Mouse (Mus musculus) liver, embryonic 14.5 days (tissue): ENCODE measurements around the gene Usp8. TPM values are rescaled to one million over a fixed set of nuclear protein-coding genes. Genes with fewer than 3 reads are reported as not detected.

Experiments
- ATAC-seq: fragments of 200-750 bp; cut with Nextera tagmentation; 2 replicates; pipeline ENCODE4 v1.8.0; 2017; ENCODE audit warnings: moderate number of reproducible peaks, mild to moderate bottlenecking, moderate library complexity; ENCODE audit not compliant: insufficient read depth
- DNase-seq, 3 experiments: peaks; one replicate each; pipeline ENCODE4 v3.0.0-alpha.2; 2012 to 2013; ENCODE audit warnings: low read depth in 3 of 3, low spot score in 3 of 3
- H3K27ac ChIP-seq: fragments of 300-500 bp; sonication (generic); 2 replicates; pipeline ENCODE4 v1.5.1; 2014; ENCODE audit warnings: moderate library complexity, mild to moderate bottlenecking, control low read depth, inconsistent platforms
- H3K27me3 ChIP-seq: fragments of 300-500 bp; sonication (generic); 2 replicates; pipeline ENCODE4 v1.6.1; 2014; ENCODE audit warnings: mild to moderate bottlenecking, low read length, moderate library complexity; ENCODE audit not compliant: control insufficient read depth, insufficient read depth
- H3K36me3 ChIP-seq: fragments of 300-500 bp; sonication (generic); replicated peaks from 2 replicates; pipeline ENCODE4 v1.6.1; 2014; ENCODE audit warnings: low read depth; ENCODE audit not compliant: control insufficient read depth, insufficient read depth
- H3K4me1 ChIP-seq, 2 experiments: fragments of 200-500 bp in 1 of 2; fragments of 300-500 bp in 1 of 2; sonication (generic) in 1 of 2; replicated peaks; 2 replicates each; pipeline ENCODE4 v1.6.1; 2012 to 2014; ENCODE audit warnings: antibody characterized with exemption in 1 of 2, inconsistent platforms in 1 of 2, low read length in 1 of 2; ENCODE audit not compliant: control insufficient read depth in 2 of 2, insufficient read depth in 2 of 2
- H3K4me2 ChIP-seq: fragments of 300-500 bp; sonication (generic); 2 replicates; pipeline ENCODE4 v1.6.1; 2014; ENCODE audit warnings: low read depth, mild to moderate bottlenecking, control low read depth, moderate library complexity
- H3K4me3 ChIP-seq, 2 experiments: fragments of 200-500 bp in 1 of 2; fragments of 300-500 bp in 1 of 2; sonication (generic) in 1 of 2; 2 replicates each; pipeline ENCODE4 v1.5.1; 2012 to 2014; ENCODE audit warnings: low read depth in 2 of 2, low read length in 2 of 2, mild to moderate bottlenecking in 2 of 2, control low read depth in 1 of 2, inconsistent platforms in 1 of 2, moderate library complexity in 1 of 2; ENCODE audit not compliant: insufficient read depth in 1 of 2
- H3K9ac ChIP-seq: fragments of 300-500 bp; sonication (generic); replicated peaks from 2 replicates; pipeline ENCODE4 v1.6.1; 2014; ENCODE audit warnings: mild to moderate bottlenecking, control low read depth, moderate library complexity
- H3K9me3 ChIP-seq: fragments of 300-500 bp; sonication (generic); 2 replicates; pipeline ENCODE4 v1.6.1; 2016; ENCODE audit warnings: low read length, mixed read lengths; ENCODE audit not compliant: control insufficient read depth
- CTCF ChIP-seq: IDR thresholded peaks from 2 replicates; pipeline ENCODE4 v1.5.1; 2016; ENCODE audit warnings: antibody characterized with exemption, low read depth, control low read depth
- EP300 ChIP-seq: IDR thresholded peaks from 2 replicates; pipeline ENCODE4 v1.6.1; 2016; ENCODE audit warnings: antibody characterized with exemption, low read depth
- WGBS: fragments of 180-500 bp; shearing (Covaris S2); extraction: QIAGEN DNeasy Blood & Tissue Kit; methylation state at CpG from one replicate; pipeline ENCODE4 v1.1.7; 2014; ENCODE audit not compliant: insufficient replicate concordance; 5-methylcytosine and 5-hydroxymethylcytosine counted together
- polyA plus RNA-seq, 2 experiments: library from polyadenylated mRNA; depleted of rRNA in 1 of 2; stranded (reverse) in 1 of 2; unstranded in 1 of 2; fragments of >200 nt; fragmentation: Nextera tagmentation in 1 of 2; extraction: Ambion mirVana in 1 of 2; gene quantifications; 2 replicates each; pipeline versions ENCODE4 v1.2.1 to v1.2.3; 2012 to 2014

Usp8 gene
- polyA plus RNA-seq, 2 experiments = 12.1 to 17.8 TPM

DNA sequence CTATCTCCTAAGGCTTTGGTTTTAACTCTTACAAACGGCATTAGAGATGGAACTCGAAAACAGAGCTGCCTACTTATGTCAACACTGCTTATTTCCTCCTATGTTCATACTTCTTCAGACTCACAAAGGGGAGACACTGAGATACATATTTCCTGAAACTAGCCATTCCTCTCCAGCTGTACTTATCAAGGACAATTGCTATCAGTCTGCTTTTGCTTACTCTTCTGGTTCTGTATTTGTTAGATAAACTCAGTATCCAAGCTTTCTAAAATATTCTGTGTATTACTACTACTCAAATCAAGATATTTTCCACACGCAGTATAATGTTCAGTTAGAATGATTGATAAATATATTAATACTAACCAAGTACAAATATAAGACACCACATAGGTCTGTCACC lies 94.9 kb downstream of the Usp8 start:
- DNase-seq (no peak), ATAC-seq (peak; percentile 33; the same call in 1 of the 2 replicates)
- H3K9ac ChIP-seq = no peak overlapping the region
- no peak overlapping the region for H3K4me2 ChIP-seq
- peak; percentile 32; the same call in 1 of the 2 replicates for TF ChIP-seq EP300
- no peak for TF ChIP-seq CTCF
- H3K9me3 ChIP-seq = no peaks in the 10 kb centered on the region
- WGBS = 60% methylated on average over 3 of the region's 3 CpGs
- no peaks in the 10 kb centered on the region for H3K27me3 ChIP-seq
- no peak overlapping the region for H3K4me3 ChIP-seq
- H3K4me1 ChIP-seq = no peaks in the 10 kb centered on the region
- no peak overlapping the region for H3K27ac ChIP-seq
- peaks cover 29% of the 10 kb centered on the region for H3K36me3 ChIP-seq

Other genes starting within 250 kb of the Usp8 start
- gene Atp8b4, start 206.7 kb upstream of the Usp8 start, polyA plus RNA-seq (2012; rRNA removed) = 2.0 and 3.0 TPM in 2 replicates
- gene Atp8b4, start 206.7 kb upstream of the Usp8 start, polyA plus RNA-seq (2014; fragmentation: Nextera tagmentation; extraction: Ambion mirVana) = 4.1 and 4.9 TPM in 2 replicates
- 27.6 and 40.4 TPM in 2 replicates for gene Slc27a2, start 154.9 kb upstream of the Usp8 start, polyA plus RNA-seq (2012; rRNA removed)
- 65.5 and 73.5 TPM in 2 replicates for gene Slc27a2, start 154.9 kb upstream of the Usp8 start, polyA plus RNA-seq (2014; fragmentation: Nextera tagmentation; extraction: Ambion mirVana)
- gene Hdc, start 88.0 kb upstream of the Usp8 start, polyA plus RNA-seq (2012; rRNA removed) = 3.7 and 4.6 TPM in 2 replicates
- 6.5 and 7.8 TPM in 2 replicates for gene Hdc, start 88.0 kb upstream of the Usp8 start, polyA plus RNA-seq (2014; fragmentation: Nextera tagmentation; extraction: Ambion mirVana)
- gene Gabpb1, start 31.0 kb upstream of the Usp8 start, polyA plus RNA-seq (2012; rRNA removed) = 8.1 and 9.4 TPM in 2 replicates
- gene Gabpb1, start 31.0 kb upstream of the Usp8 start, polyA plus RNA-seq (2014; fragmentation: Nextera tagmentation; extraction: Ambion mirVana) = 23.1 and 25.7 TPM in 2 replicates
- 0.37 and 0.93 TPM in 2 replicates for gene Usp50, start 76.1 kb downstream of the Usp8 start, polyA plus RNA-seq (2012; rRNA removed)
- 1.7 and 1.8 TPM in 2 replicates for gene Usp50, start 76.1 kb downstream of the Usp8 start, polyA plus RNA-seq (2014; fragmentation: Nextera tagmentation; extraction: Ambion mirVana)
- gene Trpm7, start 168.9 kb downstream of the Usp8 start, polyA plus RNA-seq (2012; rRNA removed) = 10.1 and 15.1 TPM in 2 replicates
- 13.8 and 15.8 TPM in 2 replicates for gene Trpm7, start 168.9 kb downstream of the Usp8 start, polyA plus RNA-seq (2014; fragmentation: Nextera tagmentation; extraction: Ambion mirVana)
- 8.7 and 10.9 TPM in 2 replicates for gene Sppl2a, start 225.9 kb downstream of the Usp8 start, polyA plus RNA-seq (2012; rRNA removed)
- gene Sppl2a, start 225.9 kb downstream of the Usp8 start, polyA plus RNA-seq (2014; fragmentation: Nextera tagmentation; extraction: Ambion mirVana) = 25.5 and 27.3 TPM in 2 replicates